Mouse (Mus musculus): Measurements from ENCODE around the gene Slc2a4. TPM values are rescaled to one million over a fixed set of nuclear protein-coding genes. Genes with fewer than 3 reads are reported as not detected.

The Slc2a4 gene
- polyA plus RNA-seq, 1 experiment from 2014 or later, result 36.1 TPM

DNA sequence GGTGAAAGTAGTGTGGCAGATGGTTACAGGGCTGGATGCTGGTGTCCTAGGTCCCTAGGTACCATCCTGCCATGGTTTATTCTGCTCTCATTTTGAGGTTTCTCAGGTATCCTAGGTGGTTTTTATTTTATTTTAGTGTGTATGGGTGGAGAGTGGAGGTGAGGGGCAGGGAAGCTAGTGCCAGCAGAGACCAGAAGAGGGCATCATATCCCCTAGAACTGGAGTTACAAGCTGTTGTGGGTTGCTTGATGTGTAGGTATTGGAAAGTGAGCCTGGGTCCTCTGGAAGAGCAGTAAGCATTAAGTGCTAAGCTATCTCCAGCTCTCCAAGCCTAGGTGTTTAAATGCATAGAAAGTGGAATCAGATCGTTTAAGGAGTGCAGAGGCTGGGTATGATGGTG lies 4.3 kb upstream of the Slc2a4 start:
- WGBS, result 35% methylated on average over 1 of the region's 1 CpGs
- Histone ChIP-seq H3K4me3 (no peak overlapping the region), H3K4me1 (peaks cover 4% of the 10 kb centered on the region; the same call in 1 of the 2 replicates), H3K27ac (no peak overlapping the region), H3K27me3 (no peaks in the 10 kb centered on the region), H3K36me3 (no peaks in the 10 kb centered on the region), H3K4me2 (replicated peaks) (no peak overlapping the region), H3K9me3 (no peaks in the 10 kb centered on the region), H3K9ac (no peak overlapping the region)
- no peak for ATAC-seq (ENCODE audit: insufficient number of reproducible peaks, insufficient read depth, low FRiP score, low TSS enrichment)

DNA sequence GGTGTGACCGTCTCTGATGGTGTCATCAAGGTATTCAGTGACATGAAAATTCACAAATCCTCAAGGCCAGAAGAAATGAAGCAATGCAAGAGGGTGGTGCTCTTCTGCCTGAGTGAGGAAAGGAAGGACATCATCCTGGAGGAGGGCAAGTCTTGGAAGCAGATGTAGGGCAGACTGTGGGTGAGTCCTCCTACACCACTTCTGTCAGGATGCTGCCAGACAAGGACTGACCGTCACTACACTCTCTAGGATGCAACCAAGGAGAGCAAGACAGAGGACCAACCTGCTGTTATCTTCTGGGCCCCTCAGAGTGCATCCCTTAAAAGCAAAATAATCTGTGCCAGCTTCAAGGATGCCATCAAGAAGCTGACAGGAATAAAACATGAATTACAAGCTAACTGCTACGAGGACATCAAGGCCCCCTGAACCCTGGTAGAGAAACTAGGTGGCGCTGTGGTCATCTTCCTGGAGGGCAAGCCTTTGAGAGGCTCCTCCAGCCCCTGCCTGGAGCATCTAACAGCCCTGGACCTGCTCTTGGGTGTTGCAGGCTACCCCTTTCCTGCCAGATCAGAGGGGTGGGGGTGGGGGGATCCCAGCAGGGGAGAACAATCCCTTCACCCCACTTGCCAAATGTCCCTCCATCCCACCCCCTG lies 2.9 kb upstream of the Slc2a4 start:
- Histone ChIP-seq H3K4me2 (replicated peaks) (no peak overlapping the region), H3K9ac (no peak overlapping the region), H3K4me1 (peaks cover 11% of the 10 kb centered on the region), H3K4me3 (no peak overlapping the region), H3K9me3 (no peaks in the 10 kb centered on the region), H3K27ac (no peak overlapping the region), H3K36me3 (0 out of 2 replicates have a peak, but pooled peaks cover under 1% of the 10 kb centered on the region), H3K27me3 (no peaks in the 10 kb centered on the region)
- ATAC-seq (ENCODE audit: insufficient number of reproducible peaks, insufficient read depth, low FRiP score, low TSS enrichment), result no peak
- WGBS, result 42% methylated on average over 4 of the region's 4 CpGs

DNA sequence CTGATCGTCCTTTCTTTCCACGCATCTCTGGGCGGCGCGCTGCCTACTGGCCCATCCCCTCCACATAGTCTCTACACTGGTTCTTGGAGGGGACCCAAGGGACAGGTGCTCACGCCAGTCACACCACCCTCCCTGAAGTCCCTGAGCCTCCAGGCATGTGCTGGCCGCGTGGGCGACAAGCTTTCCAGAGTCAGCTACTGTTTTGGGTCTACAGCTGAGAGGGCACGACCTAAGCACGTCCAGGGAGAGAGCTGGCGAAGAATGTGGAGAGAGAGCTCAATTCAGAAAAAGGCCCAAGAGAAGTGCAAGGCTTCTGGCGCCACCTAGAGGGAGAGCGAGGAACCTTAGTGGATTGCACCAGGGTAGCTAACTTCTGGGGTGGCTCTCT lies 769 bp upstream of the Slc2a4 start:
- Histone ChIP-seq H3K4me2 (replicated peaks) (peak overlapping the region; percentile 55), H3K4me1 (peaks cover 14% of the 10 kb centered on the region), H3K9ac (peak overlapping the region; percentile 65), H3K36me3 (peaks cover 22% of the 10 kb centered on the region), H3K9me3 (no peaks in the 10 kb centered on the region), H3K27me3 (no peaks in the 10 kb centered on the region), H3K4me3 (peak overlapping the region; percentile 45), H3K27ac (peak overlapping the region; percentile 90)
- 0% methylated on average over 14 of the region's 14 CpGs for WGBS
- peak; percentile 47 for ATAC-seq (ENCODE audit: insufficient number of reproducible peaks, insufficient read depth, low FRiP score, low TSS enrichment)

DNA sequence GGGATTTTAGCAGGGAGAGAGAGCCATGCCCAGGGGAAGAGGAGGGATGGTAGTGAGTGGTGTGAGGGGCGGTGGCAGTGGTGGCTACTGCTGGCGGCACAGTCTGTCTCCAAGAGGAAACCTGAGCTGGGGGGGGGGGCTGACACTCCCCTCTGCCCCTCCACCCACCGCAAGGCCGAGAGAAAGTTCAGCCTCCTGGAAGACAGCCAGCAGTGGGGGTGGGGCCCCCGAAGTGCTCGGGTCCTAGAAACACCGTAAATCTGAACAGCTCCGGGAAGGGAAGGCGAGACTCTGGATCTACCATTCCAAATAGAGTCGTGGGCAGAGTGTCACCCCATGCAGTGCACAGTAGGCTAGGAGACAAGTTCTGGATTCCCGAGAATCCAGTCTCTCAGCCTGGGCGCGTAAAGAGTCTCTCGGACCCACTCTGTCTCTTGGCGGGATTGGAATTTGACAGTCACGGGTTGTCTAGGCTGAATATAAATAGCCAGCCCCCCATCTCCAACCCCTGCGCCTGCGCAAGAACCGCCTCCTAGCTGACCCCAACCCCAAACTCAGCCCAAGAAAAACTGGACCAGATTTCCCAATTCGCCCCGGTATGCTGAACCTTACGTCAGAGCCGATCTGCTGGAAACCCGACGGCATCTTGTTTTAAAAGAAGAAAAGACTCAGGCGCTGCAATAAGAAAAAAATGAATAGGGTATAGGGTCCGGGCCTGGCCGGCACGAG lies 487 bp downstream of the Slc2a4 start:
- Histone ChIP-seq H3K27me3 (no peaks in the 10 kb centered on the region), H3K4me1 (peaks cover 14% of the 10 kb centered on the region)

DNA sequence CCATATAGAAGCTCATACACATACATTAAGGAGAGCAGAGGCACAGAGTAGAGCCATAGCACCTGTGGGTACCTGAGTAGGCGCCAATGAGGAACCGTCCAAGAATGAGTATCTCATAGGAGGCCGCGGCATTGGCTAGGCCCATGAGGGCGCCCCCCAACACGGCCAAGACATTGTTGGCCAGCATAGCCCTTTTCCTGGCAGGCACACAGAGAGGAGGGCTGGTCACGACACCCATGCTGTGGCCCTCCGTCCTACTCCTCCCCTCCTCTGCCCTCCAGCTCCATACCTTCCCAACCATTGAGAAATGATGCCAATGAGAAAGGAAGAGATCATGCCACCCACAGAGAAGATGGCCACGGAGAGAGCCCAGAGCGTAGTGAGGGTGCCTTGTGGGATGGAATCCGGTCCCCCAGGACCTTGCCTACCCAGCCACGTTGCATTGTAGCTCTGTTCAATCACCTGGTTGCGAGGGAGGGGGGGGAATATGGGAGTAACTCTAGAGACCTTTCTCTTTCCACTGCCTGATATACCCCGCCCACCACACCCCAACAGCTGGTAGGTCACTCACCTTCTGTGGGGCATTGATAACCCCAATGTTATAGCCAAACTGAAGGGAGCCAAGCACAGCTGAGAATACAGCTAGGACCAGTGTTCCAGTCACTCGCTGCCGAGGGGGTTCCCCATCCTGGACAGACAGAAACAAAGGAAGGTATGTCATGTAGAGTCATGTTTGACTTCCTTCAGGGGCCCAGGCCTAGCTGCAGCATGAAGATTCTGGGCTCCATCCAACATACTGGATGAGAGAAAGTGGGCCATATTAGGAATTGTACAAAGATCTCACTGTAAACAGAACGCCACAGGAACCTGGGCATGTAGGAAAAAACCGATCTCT lies 1.7 kb downstream of the Slc2a4 start:
- H3K9ac ChIP-seq, result peak overlapping the region; percentile 15; the same call in 1 of the 2 replicates
- WGBS, result 93% methylated on average over 18 of the region's 18 CpGs

More for the DNA sequence above, 487 bp downstream of the Slc2a4 start:
- peak overlapping the region; percentile 45 for H3K4me3 ChIP-seq
- WGBS, result 1% methylated on average over 28 of the region's 29 CpGs
- H3K27ac ChIP-seq, result peak overlapping the region; percentile 90
- H3K4me2 ChIP-seq (replicated peaks), result peak overlapping the region; percentile 55
- H3K9me3 ChIP-seq, result no peaks in the 10 kb centered on the region
- peak; percentile 49 for ATAC-seq (ENCODE audit: insufficient number of reproducible peaks, insufficient read depth, low FRiP score, low TSS enrichment)
- H3K9ac ChIP-seq, result peak overlapping the region; percentile 65
- peaks cover 32% of the 10 kb centered on the region for H3K36me3 ChIP-seq

DNA sequence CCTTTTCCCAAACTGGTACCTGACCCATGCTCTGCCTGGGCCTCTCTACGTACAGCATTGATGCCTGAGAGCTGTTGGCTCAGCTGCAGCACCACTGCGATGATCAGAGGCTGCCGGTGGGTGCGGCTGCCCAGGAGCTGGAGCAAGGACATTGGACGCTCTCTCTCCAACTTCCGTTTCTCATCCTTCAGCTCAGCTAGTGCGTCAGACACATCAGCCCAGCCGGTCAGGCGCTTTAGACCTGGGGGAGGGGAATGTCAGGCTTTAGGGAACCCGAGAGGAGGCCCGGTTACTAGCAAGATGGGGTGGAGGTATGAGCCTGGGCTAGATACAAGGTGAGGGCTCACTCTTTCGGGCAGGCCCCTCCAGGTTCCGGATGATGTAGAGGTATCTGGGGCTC lies 2.8 kb downstream of the Slc2a4 start:
- Histone ChIP-seq H3K4me3 (no peak overlapping the region), H3K9ac (peak overlapping the region; percentile 15; the same call in 1 of the 2 replicates), H3K9me3 (no peaks in the 10 kb centered on the region), H3K4me1 (peaks cover 14% of the 10 kb centered on the region), H3K27me3 (no peaks in the 10 kb centered on the region), H3K36me3 (peaks cover 34% of the 10 kb centered on the region), H3K4me2 (replicated peaks) (no peak overlapping the region), H3K27ac (no peak overlapping the region)
- ATAC-seq (ENCODE audit: insufficient number of reproducible peaks, insufficient read depth, low FRiP score, low TSS enrichment), result no peak
- WGBS, result 78% methylated on average over 13 of the region's 13 CpGs

More for the DNA sequence above, 1.7 kb downstream of the Slc2a4 start:
- Histone ChIP-seq H3K4me2 (replicated peaks) (peak overlapping the region; percentile 55), H3K36me3 (peaks cover 34% of the 10 kb centered on the region), H3K9me3 (no peaks in the 10 kb centered on the region), H3K4me1 (peaks cover 14% of the 10 kb centered on the region), H3K4me3 (peak overlapping the region; percentile 45), H3K27me3 (no peaks in the 10 kb centered on the region), H3K27ac (peak overlapping the region; percentile 90; the same call in 1 of the 2 replicates)
- ATAC-seq (ENCODE audit: insufficient number of reproducible peaks, insufficient read depth, low FRiP score, low TSS enrichment), result no peak

DNA sequence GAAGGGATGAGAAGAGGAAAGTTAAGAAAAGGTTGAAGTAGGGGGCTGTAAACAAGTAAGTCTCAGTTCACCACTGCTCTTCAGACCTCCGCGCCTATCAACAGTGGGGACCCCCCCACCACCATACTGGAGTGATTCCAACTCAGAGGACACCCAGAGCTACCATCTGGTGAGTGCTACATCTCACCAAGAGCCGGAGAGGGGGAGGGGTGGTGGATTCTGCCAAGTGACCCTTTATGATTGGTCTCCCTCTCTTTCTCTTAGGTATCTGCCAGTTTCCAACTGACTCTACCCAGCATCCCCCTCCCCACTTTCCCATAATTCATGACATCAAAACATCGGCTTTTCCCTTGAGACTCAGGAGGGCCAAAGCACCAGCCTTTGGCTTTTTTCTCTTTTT lies 7.0 kb downstream of the Slc2a4 start:
- no peak overlapping the region for H3K4me2 ChIP-seq (replicated peaks)
- H3K9ac ChIP-seq, result no peak overlapping the region
- peaks cover 34% of the 10 kb centered on the region for H3K36me3 ChIP-seq
- H3K9me3 ChIP-seq, result no peaks in the 10 kb centered on the region
- no peak for ATAC-seq (ENCODE audit: insufficient number of reproducible peaks, insufficient read depth, low FRiP score, low TSS enrichment)
- WGBS, result 84% methylated on average over 4 of the region's 4 CpGs
- peaks cover 32% of the 10 kb centered on the region for H3K4me1 ChIP-seq
- H3K27me3 ChIP-seq, result peaks cover 19% of the 10 kb centered on the region; the same call in 1 of the 2 replicates
- no peak overlapping the region for H3K4me3 ChIP-seq
- H3K27ac ChIP-seq, result no peak overlapping the region

DNA sequence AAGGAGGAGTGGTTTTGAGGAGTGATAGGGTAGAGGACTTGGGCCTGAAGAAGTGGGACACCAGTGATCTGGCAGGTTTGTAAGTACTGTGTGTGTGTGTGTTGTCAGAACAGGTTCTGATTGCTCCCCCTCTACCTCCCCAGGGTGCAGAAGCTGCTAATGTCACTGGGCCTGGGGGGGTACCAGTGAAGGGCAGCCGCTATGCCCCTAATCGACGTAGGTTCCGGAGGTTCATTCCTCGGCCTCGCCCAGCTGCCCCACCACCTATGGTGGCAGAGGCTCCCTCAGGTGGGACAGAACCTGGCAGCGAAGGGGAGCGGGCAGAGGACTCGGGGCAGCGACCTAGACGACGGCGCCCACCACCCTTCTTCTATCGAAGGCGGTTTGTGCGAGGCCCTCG lies 8.3 kb downstream of the Slc2a4 start:
- no peak overlapping the region for H3K4me2 ChIP-seq (replicated peaks)
- WGBS, result 90% methylated on average over 17 of the region's 17 CpGs
- H3K9me3 ChIP-seq, result no peaks in the 10 kb centered on the region
- H3K27me3 ChIP-seq, result peaks cover 19% of the 10 kb centered on the region; the same call in 1 of the 2 replicates
- no peak overlapping the region for H3K9ac ChIP-seq
- H3K36me3 ChIP-seq, result peaks cover 22% of the 10 kb centered on the region
- peaks cover 32% of the 10 kb centered on the region for H3K4me1 ChIP-seq
- no peak overlapping the region for H3K27ac ChIP-seq
- no peak for ATAC-seq (ENCODE audit: insufficient number of reproducible peaks, insufficient read depth, low FRiP score, low TSS enrichment)
- no peak overlapping the region for H3K4me3 ChIP-seq

DNA sequence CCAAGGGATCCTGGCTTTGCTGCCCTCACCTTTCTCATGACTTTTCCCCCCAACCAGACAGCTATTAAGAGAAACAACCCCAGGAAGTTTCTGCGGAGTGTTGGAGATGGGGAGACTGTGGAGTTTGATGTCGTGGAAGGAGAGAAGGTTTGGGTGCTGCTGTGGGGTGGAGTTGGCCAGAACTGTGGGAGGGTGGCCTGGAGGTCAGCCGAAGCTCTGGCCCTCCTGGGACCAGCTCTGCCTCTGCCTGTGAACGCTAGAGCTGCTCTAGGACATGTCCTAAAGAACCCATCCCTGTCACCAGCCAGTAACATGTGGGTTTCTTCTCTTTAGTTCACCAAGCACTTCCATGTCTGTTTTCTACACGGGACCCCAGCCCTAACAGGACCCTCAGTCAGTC lies 8.8 kb downstream of the Slc2a4 start:
- 71% methylated on average over 5 of the region's 5 CpGs for WGBS
- H3K27me3 ChIP-seq, result peaks cover 19% of the 10 kb centered on the region; the same call in 1 of the 2 replicates
- ATAC-seq (ENCODE audit: insufficient number of reproducible peaks, insufficient read depth, low FRiP score, low TSS enrichment), result no peak

DNA sequence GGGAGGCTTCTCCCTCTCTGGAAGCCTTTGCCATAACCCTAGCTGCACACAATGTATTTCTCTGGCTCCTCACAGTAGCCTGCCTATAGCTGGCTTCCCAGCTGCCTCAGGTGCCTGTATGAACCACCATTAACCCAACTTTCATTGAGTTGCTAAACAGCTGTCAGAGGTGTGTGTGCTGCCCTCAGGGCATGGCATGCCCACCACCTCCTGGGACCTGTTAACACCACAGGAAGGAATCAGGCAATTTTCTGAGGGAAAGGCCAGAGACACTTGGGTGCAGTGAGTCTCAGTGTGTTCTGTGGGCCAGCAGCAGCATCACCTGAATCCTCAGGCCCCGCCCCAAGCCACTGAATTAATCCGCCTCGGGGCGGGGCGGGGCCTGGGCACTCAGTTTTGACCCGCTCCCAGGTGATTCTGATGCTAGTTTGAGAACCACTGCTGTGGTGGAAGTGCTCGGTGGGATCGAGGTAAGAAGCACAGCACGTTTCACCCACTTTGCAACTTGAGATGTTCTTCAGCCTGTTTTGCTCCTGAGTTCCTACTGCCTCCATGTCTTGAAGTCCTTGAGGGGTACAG lies 9.5 kb downstream of the Slc2a4 start:
- H3K9ac ChIP-seq, result 0 out of 2 replicates have a peak overlapping the region, but pooled peaks have one; percentile 30
- peaks cover 19% of the 10 kb centered on the region; the same call in 1 of the 2 replicates for H3K27me3 ChIP-seq
- H3K9me3 ChIP-seq, result no peaks in the 10 kb centered on the region
- no peak overlapping the region for H3K4me2 ChIP-seq (replicated peaks)
- peaks cover 31% of the 10 kb centered on the region for H3K4me1 ChIP-seq
- no peak overlapping the region for H3K4me3 ChIP-seq
- no peak for ATAC-seq (ENCODE audit: insufficient number of reproducible peaks, insufficient read depth, low FRiP score, low TSS enrichment)
- WGBS, result 18% methylated on average over 9 of the region's 9 CpGs
- H3K36me3 ChIP-seq, result peaks cover 11% of the 10 kb centered on the region
- H3K27ac ChIP-seq, result no peak overlapping the region

More for the DNA sequence above, 8.8 kb downstream of the Slc2a4 start:
- no peak overlapping the region for H3K9ac ChIP-seq
- no peak overlapping the region for H3K4me3 ChIP-seq
- peaks cover 34% of the 10 kb centered on the region for H3K4me1 ChIP-seq
- no peaks in the 10 kb centered on the region for H3K9me3 ChIP-seq
- no peak overlapping the region for H3K4me2 ChIP-seq (replicated peaks)
- peaks cover 16% of the 10 kb centered on the region for H3K36me3 ChIP-seq
- no peak overlapping the region for H3K27ac ChIP-seq

DNA sequence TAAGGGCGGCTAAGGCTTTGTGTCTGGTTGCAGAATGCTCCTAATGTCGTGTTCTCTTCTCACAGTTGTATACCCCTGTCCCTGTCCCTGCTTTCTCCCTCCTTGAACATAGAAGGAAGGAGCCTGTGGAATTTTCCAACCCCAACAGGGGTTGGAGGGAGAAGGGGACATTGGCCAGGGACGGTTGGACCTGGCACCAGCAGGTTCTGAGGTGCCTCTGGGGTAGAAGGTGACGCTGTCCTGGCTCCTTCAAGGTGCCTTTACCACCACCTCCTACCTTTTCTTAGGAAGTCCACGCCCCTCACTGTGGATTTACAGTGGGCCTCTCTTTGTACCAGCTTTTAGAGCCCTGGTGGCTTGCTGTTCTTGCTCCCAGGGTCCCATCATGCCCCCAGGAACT lies 10.2 kb downstream of the Slc2a4 start:
- WGBS, result 65% methylated on average over 5 of the region's 5 CpGs
- peaks cover 19% of the 10 kb centered on the region; the same call in 1 of the 2 replicates for H3K27me3 ChIP-seq
- 0 out of 2 replicates have a peak overlapping the region, but pooled peaks have one; percentile 30 for H3K9ac ChIP-seq
- H3K4me3 ChIP-seq, result no peak overlapping the region
- no peak overlapping the region for H3K4me2 ChIP-seq (replicated peaks)
- H3K9me3 ChIP-seq, result no peaks in the 10 kb centered on the region
- H3K36me3 ChIP-seq, result peaks cover 5% of the 10 kb centered on the region
- no peak overlapping the region for H3K27ac ChIP-seq
- no peak for ATAC-seq (ENCODE audit: insufficient number of reproducible peaks, insufficient read depth, low FRiP score, low TSS enrichment)
- peaks cover 31% of the 10 kb centered on the region for H3K4me1 ChIP-seq

Measured in embryonic facial prominence, embryonic 12.5 days (tissue).